Mouse (Mus musculus): Measurements from ENCODE around the gene Ugt1a6a. TPM values are rescaled to one million over a fixed set of nuclear protein-coding genes. Genes with fewer than 3 reads are reported as not detected.
"Not testable (repeated sequence)": the region's sequence is repeated elsewhere in the genome, so short reads cannot be mapped to it uniquely, and the experiment has no call there.

Ugt1a6a gene
- polyA plus RNA-seq, 1 experiment from 2014 or later = 0.19 TPM

GRCm38 (mm10) chr1:88214462-88214952 is 79.9 kb downstream of the Ugt1a6a start:
- WGBS = 62% methylated on average over 2 of the region's 2 CpGs
- Histone ChIP-seq H3K9ac (no peak overlapping the region), H3K4me1 (no peaks in the 10 kb centered on the region), H3K27me3 (replicated peaks) (no peaks in the 10 kb centered on the region), H3K4me2 (no peak overlapping the region), H3K36me3 (no peaks in the 10 kb centered on the region), H3K9me3 (peaks cover 48% of the 10 kb centered on the region), H3K4me3 (no peak overlapping the region), H3K27ac (replicated peaks) (no peak overlapping the region)
- no peak for ATAC-seq (ENCODE audit: extremely low read depth, insufficient number of reproducible peaks, low FRiP score, low TSS enrichment)

DNA sequence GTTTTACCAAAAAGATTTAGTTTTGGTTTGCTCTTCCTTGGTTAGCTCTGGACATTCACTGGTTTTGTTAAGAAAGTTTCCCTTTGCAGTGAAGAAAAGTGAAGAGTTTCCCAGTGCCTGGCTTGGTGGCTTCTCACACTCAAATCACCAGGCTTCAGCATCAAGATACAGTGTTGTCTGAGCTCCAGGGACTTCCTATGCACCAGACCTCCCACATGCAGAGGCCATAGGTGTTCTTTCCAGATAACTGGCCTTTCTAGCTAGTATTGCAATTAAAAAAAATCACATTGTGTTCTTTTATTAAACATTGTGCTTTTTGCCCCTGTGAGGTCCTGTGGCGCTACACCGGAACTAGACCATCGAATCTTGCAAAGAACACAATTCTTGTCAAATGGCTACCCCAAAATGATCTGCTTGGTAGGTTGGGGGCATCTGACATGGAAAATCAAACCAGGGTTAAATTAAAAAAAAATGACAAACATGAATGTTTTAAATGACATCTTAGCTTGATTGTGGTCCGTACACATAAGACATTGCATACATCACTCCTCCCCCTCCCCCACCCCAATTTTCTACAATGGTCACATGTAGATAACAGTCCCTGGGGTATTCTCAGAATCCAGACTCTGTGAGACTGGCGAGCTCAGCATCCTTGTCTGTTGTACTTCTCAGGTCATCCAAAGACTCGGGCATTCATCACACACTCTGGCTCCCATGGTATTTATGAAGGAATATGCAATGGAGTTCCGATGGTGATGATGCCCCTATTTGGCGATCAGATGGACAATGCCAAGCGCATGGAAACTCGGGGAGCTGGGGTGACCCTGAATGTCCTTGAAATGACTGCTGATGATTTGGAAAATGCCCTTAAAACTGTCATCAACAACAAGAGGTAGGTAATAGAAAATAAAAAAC is 81.1 kb downstream of the Ugt1a6a start:
- Histone ChIP-seq H3K4me1 (no peaks in the 10 kb centered on the region), H3K27me3 (replicated peaks) (no peaks in the 10 kb centered on the region), H3K36me3 (no peaks in the 10 kb centered on the region), H3K4me3 (no peak overlapping the region), H3K9me3 (peaks cover 48% of the 10 kb centered on the region), H3K27ac (replicated peaks) (no peak overlapping the region), H3K4me2 (no peak overlapping the region), H3K9ac (no peak overlapping the region)
- 62% methylated on average over 10 of the region's 10 CpGs for WGBS
- ATAC-seq (ENCODE audit: extremely low read depth, insufficient number of reproducible peaks, low FRiP score, low TSS enrichment) = no peak

DNA sequence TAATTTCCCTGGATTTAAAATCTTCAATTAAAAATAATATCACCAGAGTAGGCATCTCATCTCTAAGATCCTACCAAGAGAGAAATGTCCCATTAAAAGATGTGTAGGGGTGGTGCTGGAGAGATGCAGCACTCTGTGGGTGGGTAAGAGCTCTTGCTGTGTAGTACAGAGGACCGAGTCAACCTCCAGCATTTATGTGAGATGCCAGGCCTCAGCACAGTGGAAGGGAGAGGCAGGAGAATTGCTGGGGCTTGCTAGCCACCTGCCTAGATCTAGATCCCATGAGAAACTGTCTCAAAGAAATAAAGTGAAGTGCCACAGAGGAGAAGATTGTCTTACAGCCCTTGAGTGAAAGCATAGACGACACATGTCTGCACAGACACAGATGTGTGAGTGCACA is 81.9 kb downstream of the Ugt1a6a start:
- H3K36me3 ChIP-seq = no peaks in the 10 kb centered on the region
- peaks cover 44% of the 10 kb centered on the region for H3K9me3 ChIP-seq
- no peak overlapping the region for H3K9ac ChIP-seq
- 51% methylated on average over 2 of the region's 2 CpGs for WGBS
- H3K27ac ChIP-seq (replicated peaks) = no peak overlapping the region
- no peak for ATAC-seq (ENCODE audit: extremely low read depth, insufficient number of reproducible peaks, low FRiP score, low TSS enrichment)
- no peaks in the 10 kb centered on the region for H3K27me3 ChIP-seq (replicated peaks)
- no peak overlapping the region for H3K4me3 ChIP-seq
- no peak overlapping the region for H3K4me2 ChIP-seq
- no peaks in the 10 kb centered on the region for H3K4me1 ChIP-seq

GRCm38 (mm10) chr1:88217144-88217543 is 82.5 kb downstream of the Ugt1a6a start:
- ATAC-seq (ENCODE audit: extremely low read depth, insufficient number of reproducible peaks, low FRiP score, low TSS enrichment) = no peak
- WGBS = 55% methylated on average over 2 of the region's 2 CpGs
- Histone ChIP-seq H3K27ac (replicated peaks) (no peak overlapping the region), H3K36me3 (no peaks in the 10 kb centered on the region), H3K9ac (no peak overlapping the region), H3K9me3 (peaks cover 41% of the 10 kb centered on the region), H3K4me1 (no peaks in the 10 kb centered on the region), H3K27me3 (replicated peaks) (no peaks in the 10 kb centered on the region), H3K4me3 (no peak overlapping the region), H3K4me2 (no peak overlapping the region)

DNA sequence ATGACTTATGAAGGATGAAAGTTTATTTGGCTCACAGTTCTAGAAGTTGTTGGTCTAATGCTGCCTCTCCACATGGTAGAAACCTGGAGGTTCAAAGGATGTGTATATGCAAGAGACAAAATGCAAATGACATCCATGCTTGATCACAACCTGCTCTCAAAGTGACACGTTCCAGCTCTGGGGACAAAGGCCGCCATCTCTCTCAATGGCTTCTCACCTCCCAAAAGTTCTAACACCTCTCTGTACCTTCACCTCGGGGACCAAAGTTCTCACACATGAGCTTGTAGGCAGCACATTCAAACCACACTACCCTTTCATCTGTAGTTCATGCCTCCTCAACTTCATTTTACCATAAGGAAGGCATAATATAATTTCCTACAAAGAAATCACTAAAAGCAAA is 83.0 kb downstream of the Ugt1a6a start:
- peaks cover 38% of the 10 kb centered on the region for H3K9me3 ChIP-seq
- no peak overlapping the region for H3K4me2 ChIP-seq
- no peak overlapping the region for H3K27ac ChIP-seq (replicated peaks)
- H3K27me3 ChIP-seq (replicated peaks) = no peaks in the 10 kb centered on the region
- no peaks in the 10 kb centered on the region for H3K36me3 ChIP-seq
- no peaks in the 10 kb centered on the region for H3K4me1 ChIP-seq
- H3K9ac ChIP-seq = no peak overlapping the region
- no peak for ATAC-seq (ENCODE audit: extremely low read depth, insufficient number of reproducible peaks, low FRiP score, low TSS enrichment)
- 29% methylated on average over 3 of the region's 3 CpGs for WGBS
- H3K4me3 ChIP-seq = no peak overlapping the region

DNA sequence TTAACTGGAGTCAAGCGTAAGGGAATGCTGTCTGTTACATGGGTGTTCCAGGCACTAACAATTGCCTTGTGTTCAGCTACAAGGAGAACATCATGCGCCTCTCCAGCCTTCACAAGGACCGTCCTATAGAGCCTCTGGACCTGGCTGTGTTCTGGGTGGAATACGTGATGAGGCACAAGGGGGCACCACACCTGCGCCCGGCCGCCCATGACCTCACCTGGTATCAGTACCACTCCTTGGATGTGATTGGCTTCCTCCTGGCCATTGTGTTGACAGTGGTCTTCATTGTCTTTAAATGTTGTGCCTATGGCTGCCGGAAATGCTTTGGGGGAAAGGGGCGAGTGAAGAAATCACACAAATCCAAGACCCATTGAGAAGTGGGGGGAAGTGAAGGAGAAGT is 83.4 kb downstream of the Ugt1a6a start:
- no peak overlapping the region for H3K4me2 ChIP-seq
- H3K9ac ChIP-seq = no peak overlapping the region
- H3K27ac ChIP-seq (replicated peaks) = no peak overlapping the region
- peaks cover 33% of the 10 kb centered on the region for H3K9me3 ChIP-seq
- no peaks in the 10 kb centered on the region for H3K36me3 ChIP-seq
- no peaks in the 10 kb centered on the region for H3K4me1 ChIP-seq
- 66% methylated on average over 9 of the region's 9 CpGs for WGBS
- H3K4me3 ChIP-seq = no peak overlapping the region
- no peak for ATAC-seq (ENCODE audit: extremely low read depth, insufficient number of reproducible peaks, low FRiP score, low TSS enrichment)
- no peaks in the 10 kb centered on the region for H3K27me3 ChIP-seq (replicated peaks)

GRCm38 (mm10) chr1:88218591-88218990 is 84.0 kb downstream of the Ugt1a6a start:
- Histone ChIP-seq H3K27ac (replicated peaks) (no peak overlapping the region), H3K36me3 (no peaks in the 10 kb centered on the region), H3K4me1 (no peaks in the 10 kb centered on the region), H3K27me3 (replicated peaks) (no peaks in the 10 kb centered on the region), H3K9ac (no peak overlapping the region), H3K9me3 (peaks cover 28% of the 10 kb centered on the region), H3K4me3 (no peak overlapping the region), H3K4me2 (no peak overlapping the region)
- 41% methylated on average over 4 of the region's 4 CpGs for WGBS
- no peak for ATAC-seq (ENCODE audit: extremely low read depth, insufficient number of reproducible peaks, low FRiP score, low TSS enrichment)

DNA sequence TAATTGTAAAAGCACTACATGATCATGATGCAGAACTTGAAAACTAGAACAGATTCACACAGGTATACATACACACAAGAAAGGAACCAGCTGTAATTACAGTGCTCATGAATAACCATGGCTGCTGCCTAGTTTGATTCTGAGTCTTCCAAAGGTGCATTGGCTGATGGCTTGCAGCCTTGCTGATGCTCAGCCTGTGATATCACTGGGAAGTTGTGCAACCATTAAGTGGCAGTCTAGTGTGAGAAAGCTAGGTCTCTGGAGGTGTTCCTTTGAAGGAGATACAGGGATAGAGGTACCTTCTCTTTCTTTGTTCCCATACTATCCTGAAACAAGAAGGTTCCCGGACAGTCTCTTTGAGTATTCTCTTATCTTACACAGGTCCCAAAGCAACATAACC is 84.4 kb downstream of the Ugt1a6a start:
- 16% methylated on average over 1 of the region's 1 CpGs for WGBS

DNA sequence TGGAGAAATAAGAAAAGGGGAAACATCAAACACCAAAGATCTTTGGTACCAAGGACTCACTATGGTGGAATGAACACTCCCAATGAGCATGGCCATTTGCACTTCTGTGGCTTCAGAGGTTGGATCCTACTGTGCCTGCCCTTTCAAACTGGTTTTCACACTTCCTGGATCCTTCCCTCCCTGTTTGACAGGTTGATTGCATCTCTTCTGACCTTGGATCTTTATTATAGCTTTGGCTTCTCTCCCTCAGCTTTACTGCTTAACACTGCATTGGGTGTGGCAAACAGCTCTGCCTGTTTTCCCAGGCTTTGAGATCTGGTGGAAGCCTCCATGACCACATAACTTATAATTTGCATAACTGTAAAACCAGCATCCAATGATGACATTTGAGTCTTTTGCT is 85.7 kb downstream of the Ugt1a6a start:
- Histone ChIP-seq H3K9me3 (peaks cover 14% of the 10 kb centered on the region), H3K27me3 (replicated peaks) (no peaks in the 10 kb centered on the region), H3K4me3 (no peak overlapping the region), H3K4me1 (no peaks in the 10 kb centered on the region), H3K9ac (no peak overlapping the region), H3K36me3 (no peaks in the 10 kb centered on the region), H3K27ac (replicated peaks) (no peak overlapping the region), H3K4me2 (no peak overlapping the region)
- no peak for ATAC-seq (ENCODE audit: extremely low read depth, insufficient number of reproducible peaks, low FRiP score, low TSS enrichment)

More for the DNA sequence above, 84.4 kb downstream of the Ugt1a6a start:
- Histone ChIP-seq H3K9me3 (peaks cover 23% of the 10 kb centered on the region), H3K27me3 (replicated peaks) (no peaks in the 10 kb centered on the region), H3K9ac (no peak overlapping the region), H3K4me1 (no peaks in the 10 kb centered on the region), H3K4me2 (no peak overlapping the region), H3K27ac (replicated peaks) (no peak overlapping the region), H3K4me3 (no peak overlapping the region), H3K36me3 (no peaks in the 10 kb centered on the region)
- no peak for ATAC-seq (ENCODE audit: extremely low read depth, insufficient number of reproducible peaks, low FRiP score, low TSS enrichment)

DNA sequence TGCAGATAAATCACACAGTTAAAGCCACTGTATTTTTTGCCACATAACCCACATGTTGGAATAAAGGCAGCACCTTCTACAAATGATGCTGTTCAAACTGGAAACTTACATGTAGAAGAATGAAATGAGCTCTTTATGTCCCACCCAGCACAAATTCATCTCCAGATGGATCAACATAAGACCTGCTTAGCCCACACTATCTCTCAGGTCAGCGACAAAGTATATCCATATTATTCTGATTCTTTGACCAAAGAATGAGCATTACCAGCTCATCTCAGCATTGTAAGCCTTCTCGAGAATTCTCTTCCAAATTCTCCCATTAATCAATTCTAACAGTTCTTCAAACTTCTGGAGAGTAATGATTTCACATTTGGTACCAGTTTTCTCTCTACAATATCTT is 87.6 kb downstream of the Ugt1a6a start:
- Histone ChIP-seq H3K4me2 (no peak overlapping the region), H3K36me3 (no peaks in the 10 kb centered on the region), H3K9me3 (peaks cover 24% of the 10 kb centered on the region), H3K4me1 (no peaks in the 10 kb centered on the region), H3K9ac (no peak overlapping the region), H3K27ac (replicated peaks) (no peak overlapping the region), H3K4me3 (no peak overlapping the region), H3K27me3 (replicated peaks) (no peaks in the 10 kb centered on the region)
- WGBS = 40% methylated on average over 2 of the region's 2 CpGs
- no peak for ATAC-seq (ENCODE audit: extremely low read depth, insufficient number of reproducible peaks, low FRiP score, low TSS enrichment)

DNA sequence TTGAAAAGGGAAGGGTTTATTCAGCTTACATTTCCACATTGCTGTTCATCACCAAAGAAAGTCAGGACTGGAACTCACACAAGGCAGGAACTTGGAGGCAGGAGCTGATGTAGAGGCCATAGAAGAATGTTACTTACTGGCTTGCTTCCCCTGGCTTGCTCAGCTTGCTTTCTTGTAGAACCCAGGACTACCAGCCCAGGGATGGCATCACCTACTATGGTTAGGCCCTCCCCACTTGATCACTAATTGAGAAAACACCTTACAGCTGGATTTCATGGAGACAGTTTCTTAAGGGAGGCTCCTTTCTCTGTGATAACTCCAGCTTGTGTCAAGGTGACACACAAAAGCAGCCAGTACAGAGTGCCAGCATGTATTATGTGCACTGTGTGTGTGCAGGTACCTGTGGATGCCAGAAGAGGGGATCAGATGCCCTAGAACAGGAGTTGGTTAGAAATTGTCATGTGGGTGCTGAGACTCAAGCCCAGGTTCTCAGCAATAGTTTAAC is 88.5 kb downstream of the Ugt1a6a start:
- not testable (repeated sequence) for H3K4me1 ChIP-seq; H3K27me3 ChIP-seq (replicated peaks); H3K9ac ChIP-seq; H3K4me2 ChIP-seq; H3K4me3 ChIP-seq; H3K27ac ChIP-seq (replicated peaks); H3K36me3 ChIP-seq; ATAC-seq (ENCODE audit: extremely low read depth, insufficient number of reproducible peaks, low FRiP score, low TSS enrichment)
- peaks cover 33% of the 10 kb centered on the region for H3K9me3 ChIP-seq

- H3K27ac ChIP-seq (replicated peaks) = no peak overlapping the region
- H3K9me3 ChIP-seq = peaks cover 38% of the 10 kb centered on the region
- H3K4me1 ChIP-seq = no peaks in the 10 kb centered on the region
- H3K9ac ChIP-seq = no peak overlapping the region
- WGBS = 30% methylated on average over 1 of the region's 1 CpGs
- H3K4me2 ChIP-seq = no peak overlapping the region
- no peaks in the 10 kb centered on the region for H3K27me3 ChIP-seq (replicated peaks)
- H3K4me3 ChIP-seq = no peak overlapping the region
- H3K36me3 ChIP-seq = no peaks in the 10 kb centered on the region
- ATAC-seq (ENCODE audit: extremely low read depth, insufficient number of reproducible peaks, low FRiP score, low TSS enrichment) = no peak
Observed at GRCm38 (mm10) chr1:88223591-88223990, 89.0 kb downstream of the Ugt1a6a start.
